Mouse (Mus musculus): ENCODE results near the gene Lmod3. TPM values are rescaled to one million over a fixed set of nuclear protein-coding genes. Genes with fewer than 3 reads are reported as not detected.

Lmod3 gene
- total and polyA plus RNA-seq, 3 experiments = not detected

GRCm38 (mm10) chr6:97226083-97226491, 26.5 kb downstream of the Lmod3 start:
- DNase-seq = no peak

- DNase-seq = no peak
Measured at GRCm38 (mm10) chr6:97224505-97224904, 28.1 kb downstream of the Lmod3 start.

GRCm38 (mm10) chr6:97223566-97223965, 29.0 kb downstream of the Lmod3 start:
- DNase-seq = no peak

GRCm38 (mm10) chr6:97222931-97223467, 29.6 kb downstream of the Lmod3 start:
- DNase-seq = no peak

GRCm38 (mm10) chr6:97222321-97222720, 30.2 kb downstream of the Lmod3 start:
- DNase-seq = no peak

- no peak for DNase-seq
Measured at GRCm38 (mm10) chr6:97221205-97222025, 31.1 kb downstream of the Lmod3 start.

GRCm38 (mm10) chr6:97220672-97221071, 31.9 kb downstream of the Lmod3 start:
- DNase-seq = no peak

- no peak for DNase-seq
Measured at GRCm38 (mm10) chr6:97216154-97216821, 36.3 kb downstream of the Lmod3 start.

GRCm38 (mm10) chr6:97211981-97212380, 40.6 kb downstream of the Lmod3 start:
- peak; percentile 84 for DNase-seq

GRCm38 (mm10) chr6:97210962-97211601, 41.5 kb downstream of the Lmod3 start:
- DNase-seq = no peak

- DNase-seq = peak; percentile 94
Measured at GRCm38 (mm10) chr6:97210191-97210961, 42.2 kb downstream of the Lmod3 start, which contains the start of gene Arl6ip5. Gene Arl6ip5 (plus strand): TSS chr6:97210689.

GRCm38 (mm10) chr6:97209751-97210150, 42.8 kb downstream of the Lmod3 start:
- no peak for DNase-seq

- DNase-seq = no peak
Measured at GRCm38 (mm10) chr6:97209201-97209600, 43.4 kb downstream of the Lmod3 start.

GRCm38 (mm10) chr6:97208406-97208805, 44.2 kb downstream of the Lmod3 start:
- no peak for DNase-seq

GRCm38 (mm10) chr6:97207085-97207484, 45.5 kb downstream of the Lmod3 start:
- no peak for DNase-seq

- peak; percentile 100 for DNase-seq
Measured at GRCm38 (mm10) chr6:97205439-97205885, 47.1 kb downstream of the Lmod3 start, which contains the start of gene Uba3. Gene Uba3 (minus strand): TSS chr6:97205647.

GRCm38 (mm10) chr6:97204952-97205351, 47.6 kb downstream of the Lmod3 start:
- DNase-seq = peak; percentile 62

GRCm38 (mm10) chr6:97204252-97204869, 48.2 kb downstream of the Lmod3 start:
- DNase-seq = peak; percentile 25

- no peak for DNase-seq
Measured at GRCm38 (mm10) chr6:97202477-97202876, 50.1 kb downstream of the Lmod3 start.

- DNase-seq = no peak
Measured at GRCm38 (mm10) chr6:97200437-97200836, 52.1 kb downstream of the Lmod3 start.

Data from adrenal gland, adult 2 months (tissue).